Mouse (Mus musculus) liver, embryonic 15.5 days (tissue): ENCODE measurements around the gene Fbxw14. TPM values are rescaled to one million over a fixed set of nuclear protein-coding genes. Genes with fewer than 3 reads are reported as not detected.
"Not testable (repeated sequence)": the region's sequence is repeated elsewhere in the genome, so short reads cannot be mapped to it uniquely, and the experiment has no call there.

Source experiments
- ATAC-seq: fragments of 200-750 bp; cut with Nextera tagmentation; 2 replicates; pipeline ENCODE4 v1.8.0; 2017; ENCODE audit warnings: moderate number of reproducible peaks, mild to moderate bottlenecking, moderate library complexity; ENCODE audit not compliant: insufficient read depth
- H3K27ac ChIP-seq: fragments of 300-500 bp; sonication (generic); replicated peaks from 2 replicates; pipeline ENCODE4 v1.5.1; 2015; ENCODE audit warnings: mild to moderate bottlenecking, inconsistent platforms
- H3K27me3 ChIP-seq: fragments of 300-500 bp; sonication (generic); 2 replicates; pipeline ENCODE4 v1.6.1; 2015; ENCODE audit warnings: mild to moderate bottlenecking, inconsistent platforms
- H3K36me3 ChIP-seq: fragments of 300-500 bp; sonication (generic); replicated peaks from 2 replicates; pipeline ENCODE4 v1.6.1; 2015; ENCODE audit warnings: moderate library complexity, mild to moderate bottlenecking, inconsistent platforms
- H3K4me1 ChIP-seq: fragments of 300-500 bp; sonication (generic); replicated peaks from 2 replicates; pipeline ENCODE4 v1.6.1; 2015; ENCODE audit warnings: inconsistent platforms
- H3K4me2 ChIP-seq: fragments of 300-500 bp; sonication (generic); 2 replicates; pipeline ENCODE4 v1.6.1; 2015; ENCODE audit warnings: moderate library complexity, mild to moderate bottlenecking, inconsistent platforms
- H3K4me3 ChIP-seq: fragments of 300-500 bp; sonication (generic); replicated peaks from 2 replicates; pipeline ENCODE4 v1.5.1; 2015; ENCODE audit warnings: mild to moderate bottlenecking, inconsistent platforms
- H3K9ac ChIP-seq: fragments of 300-500 bp; sonication (generic); 2 replicates; pipeline ENCODE4 v1.6.1; 2015; ENCODE audit warnings: moderate library complexity, mild to moderate bottlenecking, inconsistent platforms
- H3K9me3 ChIP-seq: fragments of 300-500 bp; sonication (generic); replicated peaks from 2 replicates; pipeline ENCODE4 v1.6.1; 2016; ENCODE audit warnings: inconsistent platforms
- WGBS: fragments of 180-500 bp; shearing (Covaris S2); methylation state at CpG from one replicate; pipeline ENCODE4 v1.1.7; 2015; ENCODE audit warnings: mixed read lengths; ENCODE audit not compliant: insufficient replicate concordance; 5-methylcytosine and 5-hydroxymethylcytosine counted together
- polyA plus RNA-seq: library from polyadenylated mRNA; unstranded; fragments of >200 nt; fragmentation: Nextera tagmentation; extraction: Ambion mirVana; gene quantifications from 2 replicates; pipeline ENCODE4 v1.2.1, GENCODE M21; 2015

Gene Fbxw14
- not detected in 2 replicates for polyA plus RNA-seq

DNA sequence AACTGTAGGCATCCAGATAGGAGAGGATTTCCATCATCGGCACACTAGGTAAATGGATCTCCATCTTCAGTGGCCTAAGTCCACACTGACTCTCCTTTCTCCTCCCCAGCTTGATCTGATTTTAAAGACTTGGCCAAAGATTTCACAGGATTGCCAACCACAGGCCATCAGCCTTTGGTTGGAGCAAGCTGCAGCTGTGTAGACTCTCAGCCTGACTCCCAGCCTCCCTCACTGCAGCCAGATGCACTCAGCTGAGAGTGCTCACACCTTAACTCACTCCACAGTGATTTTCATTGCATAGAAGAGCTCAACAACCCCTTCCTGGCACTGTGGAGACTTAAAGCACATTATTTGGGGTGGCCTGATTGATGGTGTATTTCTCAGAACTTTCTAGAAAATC, at the start of gene Fbxw14:
Gene Fbxw14 (minus strand): TSS at position 101 of the 400 bp plus-strand sequence.
- not testable (repeated sequence) for H3K4me1 ChIP-seq, H3K9me3 ChIP-seq, H3K4me2 ChIP-seq, H3K27me3 ChIP-seq, H3K9ac ChIP-seq, ATAC-seq, H3K27ac ChIP-seq, H3K36me3 ChIP-seq, H3K4me3 ChIP-seq
- 60% methylated on average over 1 of the region's 1 CpGs for WGBS

DNA sequence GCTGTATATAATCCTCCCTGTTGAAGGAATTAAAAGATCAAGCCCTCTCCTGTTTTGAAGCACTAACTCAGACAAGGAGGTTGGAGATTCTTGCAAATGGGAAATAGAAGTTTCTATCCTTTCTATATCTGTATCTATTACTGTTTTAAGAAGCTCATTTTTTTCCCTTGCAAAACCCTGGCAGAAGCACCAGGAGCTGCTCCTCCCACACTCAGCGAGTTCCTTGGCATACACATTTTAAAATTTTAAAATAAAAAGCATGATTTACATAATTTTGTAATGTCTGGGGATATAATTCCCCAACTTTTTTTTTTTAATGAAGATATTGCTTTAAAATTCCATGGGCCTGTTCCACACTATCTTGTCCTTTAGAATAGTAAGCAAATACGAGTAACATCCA, 24.4 kb downstream of the Fbxw14 start:
- Histone ChIP-seq H3K9me3 (no peaks in the 10 kb centered on the region), H3K4me2 (no peak overlapping the region), H3K27me3 (no peaks in the 10 kb centered on the region), H3K27ac (no peak overlapping the region), H3K9ac (no peak overlapping the region), H3K4me3 (no peak overlapping the region), H3K36me3 (no peaks in the 10 kb centered on the region), H3K4me1 (no peaks in the 10 kb centered on the region)
- WGBS = 36% methylated on average over 2 of the region's 2 CpGs
- ATAC-seq = no peak

DNA sequence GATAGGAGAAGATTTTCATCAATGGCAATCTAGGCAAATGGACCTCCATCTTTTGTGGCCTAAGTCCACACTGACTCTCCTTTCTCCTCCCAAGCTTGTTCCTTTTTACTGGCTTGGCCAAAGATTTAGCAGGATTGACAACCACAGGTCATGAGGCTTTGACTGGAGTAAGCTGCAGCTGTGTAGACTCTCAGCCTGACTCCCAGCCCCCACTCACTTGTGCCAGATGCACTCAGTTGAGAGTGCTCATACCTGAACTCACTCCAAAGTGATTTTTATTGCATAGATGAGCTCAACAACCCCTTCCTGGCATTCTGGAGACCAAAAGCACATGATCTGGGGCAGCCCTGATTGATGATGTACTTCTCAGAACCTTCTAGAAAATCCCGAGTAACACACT, 52.8 kb downstream of the Fbxw14 start, which contains the start of gene Fbxw20:
Gene Fbxw20 (minus strand): TSS at position 101 of the 400 bp plus-strand sequence.
- Histone ChIP-seq H3K4me2 (no peak within 1 kb of the TSS), H3K9me3 (no peaks in the 10 kb centered on the region), H3K36me3 (no peaks in the 10 kb centered on the region), H3K4me3 (no peak within 1 kb of the TSS), H3K9ac (no peak within 1 kb of the TSS), H3K4me1 (no peaks in the 10 kb centered on the region), H3K27me3 (no peaks in the 10 kb centered on the region), H3K27ac (no peak within 1 kb of the TSS)
- no peak for ATAC-seq
- WGBS = 60% methylated on average over 1 of the region's 1 CpGs

Other genes with a start within 250 kb of the Fbxw14 start
- gene Shisa5, start 249.1 kb downstream of the Fbxw14 start, polyA plus RNA-seq = 23.1 and 23.6 TPM in 2 replicates
- 8.6 and 9.8 TPM in 2 replicates for gene Trex1, start 227.9 kb downstream of the Fbxw14 start, polyA plus RNA-seq
- 9.2 and 12.6 TPM in 2 replicates for gene Atrip, start 213.6 kb downstream of the Fbxw14 start, polyA plus RNA-seq
- gene Ccdc51, start 205.2 kb downstream of the Fbxw14 start, polyA plus RNA-seq = 11.4 and 12.0 TPM in 2 replicates
- 249 and 328 TPM in 2 replicates for gene Tma7, start 205.1 kb downstream of the Fbxw14 start, polyA plus RNA-seq
- 3.5 and 5.8 TPM in 2 replicates for gene Plxnb1, start 192.3 kb downstream of the Fbxw14 start, polyA plus RNA-seq
- 0.05 TPM in 1 of 2 replicates, not detected in the other for gene Fbxw21, start 125.6 kb downstream of the Fbxw14 start, polyA plus RNA-seq
- not detected in 2 replicates for gene Fbxw13, start 91.7 kb downstream of the Fbxw14 start, polyA plus RNA-seq
- gene Fbxw20, start 52.9 kb downstream of the Fbxw14 start, polyA plus RNA-seq = not detected in 2 replicates
- gene Fbxw28, start 52.0 kb upstream of the Fbxw14 start, polyA plus RNA-seq = not detected in 2 replicates
- gene Fbxw22, start 116.6 kb upstream of the Fbxw14 start, polyA plus RNA-seq = not detected in 2 replicates
- gene Fbxw16, start 161.5 kb upstream of the Fbxw14 start, polyA plus RNA-seq = not detected in 2 replicates
- not detected in 2 replicates for gene Fbxw19, start 208.2 kb upstream of the Fbxw14 start, polyA plus RNA-seq